Mouse (Mus musculus) adrenal gland, adult 18-20 months (tissue): ENCODE data around the gene Ppp1r14c. TPM values are rescaled to one million over a fixed set of nuclear protein-coding genes. Genes with fewer than 3 reads are reported as not detected.

Experiments used
- DNase-seq, 2 experiments: peaks; one replicate each; pipeline ENCODE4 v3.0.0; 2021 to 2022; ENCODE audit warnings: low spot score in 2 of 2
- long read RNA-seq, 2 experiments: library from polyadenylated mRNA; stranded (forward); transcript quantifications; one replicate each; pipeline ENCODE4 v2.0.0; 2021
- total RNA-seq, 2 experiments: library from RNA; stranded (reverse); gene quantifications; 1 replicate in 1 of 2; 2 replicates in 1 of 2; pipeline ENCODE4 v1.2.3; 2021

The Ppp1r14c gene
- 10 to 100 TPM in 1 of 2 experiments, 1 to 10 TPM in 1; 2.9 to 14.4 TPM for total RNA-seq
- long read RNA-seq, experiment 1, partial matches to known transcripts: 0 of 1 reads
- long read RNA-seq, experiment 1, other reads (novel, unspliced or antisense): 0 of 1 reads
- long read RNA-seq, experiment 2, transcript Ppp1r14c-201 (4 exons, 2,617 nt): major isoform, 100 of 105 reads
- long read RNA-seq, experiment 2, partial matches to known transcripts: 1 of 105 reads
- long read RNA-seq, experiment 2, other reads (novel, unspliced or antisense): 2 of 105 reads

DNA sequence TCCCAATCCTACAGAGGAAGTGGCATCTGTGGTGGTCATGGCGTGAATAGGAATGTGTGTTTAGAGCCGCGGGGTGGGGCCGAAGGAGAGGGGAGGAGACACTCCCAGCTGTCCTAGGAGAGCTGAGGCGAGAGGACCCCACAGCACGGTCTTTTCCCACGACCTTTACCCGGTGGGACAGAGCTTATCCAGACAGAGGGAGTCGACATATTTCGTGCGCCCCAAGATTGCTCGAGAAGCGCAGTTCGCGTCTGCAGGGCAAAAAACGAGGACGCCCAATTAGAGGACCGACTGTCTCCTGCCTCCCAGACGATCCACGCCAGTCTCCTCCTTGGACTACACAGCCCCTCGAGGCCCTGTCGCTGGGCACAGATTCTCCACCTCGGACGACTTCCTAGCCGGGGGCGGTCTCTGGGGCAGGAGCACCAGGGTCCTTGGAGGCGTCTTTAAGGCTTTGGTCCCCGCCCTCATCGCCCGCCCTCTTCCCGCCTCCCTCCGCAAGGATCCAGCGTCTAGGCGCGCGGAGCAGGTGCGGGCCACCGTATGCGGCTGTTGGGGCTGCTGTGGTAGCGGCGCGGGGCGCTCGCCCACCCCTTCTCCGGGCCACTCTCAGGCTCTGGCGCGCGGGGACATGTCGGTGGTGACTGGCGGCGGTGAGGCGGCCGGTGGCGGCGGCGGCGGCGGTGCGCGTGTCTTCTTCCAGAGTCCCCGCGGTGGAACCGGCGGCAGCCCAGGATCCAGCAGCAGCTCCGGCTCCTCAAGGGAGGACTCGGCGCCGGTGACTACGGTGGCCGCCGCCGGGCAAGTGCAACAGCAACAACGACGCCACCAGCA, at the start of gene Ppp1r14c:
TSS of gene Ppp1r14c (plus strand) at position 22 of the 834 bp plus-strand sequence.
- DNase-seq: peak; percentile 41 to 63

GRCm38 (mm10) chr10:3321406-3321805, 44.5 kb upstream of the Ppp1r14c start:
- DNase-seq: no peak

- peak; percentile 25 to 37 for DNase-seq
These were observed 40.4 kb upstream of the Ppp1r14c start for GRCm38 (mm10) chr10:3325447-3325846.

- peak; percentile 77 to 80 for DNase-seq
These were observed 33.0 kb upstream of the Ppp1r14c start for GRCm38 (mm10) chr10:3332880-3333279.

DNA sequence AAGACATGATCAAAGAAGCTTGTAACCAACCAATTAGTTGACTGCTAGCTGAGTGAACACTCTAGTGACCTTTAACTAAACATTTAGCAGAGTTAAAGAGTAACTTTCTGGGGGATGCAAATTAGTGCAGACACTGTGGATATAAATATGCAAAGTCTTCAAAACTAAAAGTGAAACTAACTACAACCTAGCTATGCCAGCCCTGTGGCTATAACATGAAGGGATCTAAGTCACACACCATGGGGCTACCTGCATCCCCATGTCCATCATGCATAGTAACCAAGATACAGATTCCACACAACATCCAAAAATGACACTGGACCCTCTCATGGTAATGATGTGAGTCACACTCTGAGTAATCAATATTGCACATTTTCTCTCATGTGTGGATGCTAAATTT, 31.3 kb upstream of the Ppp1r14c start:
- no peak for DNase-seq

DNA sequence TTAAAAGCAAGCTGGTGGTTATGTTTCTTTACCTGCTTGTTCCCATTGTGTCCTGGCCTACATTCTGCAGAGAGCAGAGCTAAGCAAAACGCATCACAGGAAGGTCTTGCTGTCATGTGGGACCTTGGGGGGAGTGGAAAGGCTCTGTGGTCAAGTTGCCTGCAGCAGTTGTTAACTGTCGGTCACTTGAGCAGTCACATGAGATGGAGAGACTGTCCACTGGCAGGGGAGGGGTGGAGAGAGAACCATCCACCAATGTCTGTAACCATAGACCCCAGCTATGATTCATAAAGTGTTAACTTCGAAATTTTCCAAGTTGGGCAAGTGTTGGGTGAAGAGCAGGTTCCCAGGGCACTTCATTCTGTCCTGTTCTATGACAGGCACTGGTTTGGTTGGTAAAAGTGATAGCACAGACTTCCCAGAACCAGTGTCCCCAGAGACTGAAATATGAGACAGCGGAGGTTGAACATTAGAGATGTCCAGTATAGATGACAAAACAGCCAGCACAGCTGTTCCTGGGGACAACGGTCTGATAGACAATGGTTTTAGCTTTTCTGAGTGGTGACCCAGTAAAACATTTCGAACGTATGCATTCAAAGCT, 29.0 kb upstream of the Ppp1r14c start:
- no peak for DNase-seq

DNA sequence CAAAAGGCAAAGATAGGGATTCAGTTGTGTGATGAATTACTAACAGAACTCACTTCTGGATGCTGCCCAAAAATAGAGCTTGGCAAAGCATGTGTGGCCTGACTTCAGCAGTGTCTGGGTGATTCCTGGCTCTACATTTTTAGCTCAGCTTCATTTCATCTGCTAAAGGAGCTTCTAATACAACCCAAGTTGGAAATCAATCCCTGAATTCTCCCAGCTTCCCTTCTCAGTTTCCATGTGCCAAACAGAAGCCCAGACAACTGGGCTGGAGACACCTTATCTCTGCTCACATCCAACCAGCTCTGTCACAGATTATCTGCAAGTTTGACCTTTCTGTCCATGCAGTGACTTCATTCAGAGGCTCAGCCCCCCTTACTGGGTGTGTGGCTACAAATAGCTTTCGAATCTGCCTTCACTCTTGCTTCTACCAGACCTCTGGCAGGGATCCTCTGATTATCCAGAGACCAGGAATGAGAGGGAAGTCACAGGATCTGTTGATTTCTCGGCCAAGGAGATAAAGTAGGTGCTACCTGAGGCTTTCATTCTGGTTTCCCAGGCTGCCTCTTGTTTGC, 28.4 kb upstream of the Ppp1r14c start:
- DNase-seq: no peak

DNA sequence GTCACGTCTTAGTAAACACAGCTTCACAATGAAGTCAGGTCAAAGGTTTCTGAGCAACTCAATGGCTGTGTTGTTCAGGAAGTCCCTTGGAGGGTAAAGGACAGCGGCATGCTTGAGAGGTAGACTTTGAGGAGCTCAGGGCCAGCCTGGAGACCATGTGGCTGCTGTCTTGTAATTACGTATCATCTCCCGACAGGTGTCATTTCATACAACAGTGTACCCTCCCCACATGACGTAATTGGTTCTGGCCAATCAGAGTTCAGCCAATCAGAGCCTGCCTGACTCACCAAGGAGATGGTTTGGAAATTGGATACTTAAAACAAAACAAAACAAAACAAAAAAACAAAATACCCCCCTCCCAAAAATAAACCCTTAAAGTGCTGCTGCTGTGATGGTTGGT, 20.2 kb upstream of the Ppp1r14c start:
- DNase-seq: no peak

GRCm38 (mm10) chr10:3359531-3359930, 6.3 kb upstream of the Ppp1r14c start:
- DNase-seq: no peak

DNA sequence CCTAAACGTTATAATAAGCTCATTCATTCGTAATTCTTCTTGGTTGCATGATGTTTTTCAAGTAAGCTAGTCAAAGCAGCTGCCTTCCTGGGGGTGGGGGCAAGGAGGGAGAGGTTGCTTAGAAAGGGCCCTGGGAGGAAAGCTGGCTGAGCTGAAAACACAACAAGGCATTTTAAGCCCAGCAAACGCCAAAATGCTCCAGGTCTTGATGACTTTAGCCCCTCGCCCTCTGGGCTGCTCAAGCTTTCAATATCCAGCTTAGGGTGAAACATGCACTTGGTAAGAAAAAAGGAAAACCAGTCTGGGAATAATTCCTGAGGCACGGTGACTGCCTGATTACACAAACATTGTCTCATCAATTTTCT, 204 bp upstream of the Ppp1r14c start:
- no peak for DNase-seq

- DNase-seq: peak; percentile 42 to 43
These were observed 1.1 kb downstream of the Ppp1r14c start for GRCm38 (mm10) chr10:3366870-3367431.

GRCm38 (mm10) chr10:3367440-3367839, 1.6 kb downstream of the Ppp1r14c start:
- DNase-seq: no peak

DNA sequence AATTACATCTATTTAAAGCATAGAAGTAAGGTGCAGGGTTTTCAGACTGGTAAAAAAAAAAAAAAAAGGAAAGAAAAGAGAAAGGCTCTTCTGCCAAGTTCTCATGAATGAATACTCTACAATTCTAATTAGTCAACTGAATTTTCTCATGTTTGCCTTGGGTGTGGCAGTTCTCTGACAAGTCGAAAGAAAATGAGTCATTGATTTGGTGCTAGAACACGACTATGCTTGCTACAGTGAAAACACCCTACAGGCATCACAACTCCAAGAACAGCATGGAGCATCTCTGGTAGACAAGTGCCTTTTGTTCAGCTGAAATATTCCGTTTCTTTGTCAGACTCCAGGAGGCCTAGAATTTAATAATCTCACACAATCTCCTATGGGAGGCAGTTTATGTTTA, 17.3 kb downstream of the Ppp1r14c start:
- no peak for DNase-seq

DNA sequence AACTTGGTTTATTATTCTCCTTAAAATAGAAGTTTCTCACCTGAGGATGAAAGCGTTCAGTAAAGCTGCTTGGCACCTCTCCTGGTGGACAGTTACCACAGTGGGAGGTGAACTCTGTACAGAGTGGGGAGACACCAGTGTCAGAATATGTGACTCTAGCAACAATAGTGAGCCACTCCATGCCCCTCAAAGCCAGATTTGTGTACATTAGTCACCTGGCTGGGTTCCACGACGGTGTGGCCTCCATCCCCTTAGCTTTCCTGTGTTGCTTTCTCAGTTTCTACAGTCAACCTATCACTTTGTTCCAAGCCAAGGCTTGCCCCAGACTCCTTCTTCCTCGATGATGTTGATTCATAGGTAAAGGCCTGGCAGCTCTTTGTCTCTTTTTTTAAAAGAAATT, 26.4 kb downstream of the Ppp1r14c start:
- no peak for DNase-seq

GRCm38 (mm10) chr10:3393548-3393947, 27.7 kb downstream of the Ppp1r14c start:
- no peak for DNase-seq

DNA sequence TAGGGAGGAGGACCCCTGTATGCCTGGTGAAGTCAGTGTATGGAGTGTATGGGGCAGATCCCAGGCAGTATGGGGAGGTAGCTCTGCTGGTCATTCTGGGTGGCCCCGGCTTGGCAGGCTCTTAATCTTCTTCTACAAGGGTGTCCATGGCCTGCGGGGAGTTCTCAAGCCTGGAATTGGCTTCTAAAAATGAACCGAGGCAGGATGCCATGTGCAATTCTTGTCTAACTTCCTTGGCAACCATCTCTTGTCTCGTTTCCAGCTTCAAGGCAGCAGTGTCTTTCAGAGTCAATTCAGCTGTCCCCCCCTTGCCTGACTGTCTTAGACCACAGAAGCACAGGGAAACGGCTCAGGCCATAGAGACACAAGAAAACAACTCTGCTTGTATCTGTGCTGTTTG, 28.3 kb downstream of the Ppp1r14c start:
- DNase-seq: no peak

DNA sequence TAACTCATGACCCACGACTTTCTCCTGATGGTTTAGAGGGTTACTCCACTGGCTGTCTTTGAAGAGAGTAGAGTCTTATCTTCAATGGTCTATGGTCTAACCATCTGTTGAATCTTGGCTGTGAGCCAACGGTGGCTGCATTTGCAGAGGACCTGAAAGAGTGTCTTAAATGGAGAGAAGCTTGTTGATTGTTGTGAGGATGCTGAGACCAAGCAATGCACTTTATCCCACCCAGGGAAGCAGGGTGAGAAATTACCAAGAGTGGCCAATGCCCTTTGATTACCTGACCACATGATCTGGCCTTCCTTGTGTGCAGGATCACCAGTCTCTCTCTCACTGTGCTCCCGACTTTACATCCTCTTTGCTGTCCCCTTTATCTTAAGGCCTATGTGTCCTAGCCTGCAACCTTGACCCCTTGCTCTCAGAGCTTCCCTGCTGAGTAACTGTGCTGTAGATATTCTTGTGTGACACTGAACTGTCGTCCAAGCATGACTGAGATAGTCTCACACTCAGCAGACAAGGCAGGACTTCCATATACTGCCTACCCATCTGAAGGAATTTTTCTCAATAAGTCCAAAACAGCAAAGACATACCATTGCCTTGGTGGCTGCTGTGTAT, 28.9 kb downstream of the Ppp1r14c start:
- no peak for DNase-seq

- DNase-seq: no peak
These were observed 29.6 kb downstream of the Ppp1r14c start for GRCm38 (mm10) chr10:3395341-3395931.

GRCm38 (mm10) chr10:3396008-3396795, 30.3 kb downstream of the Ppp1r14c start:
- DNase-seq: no peak

GRCm38 (mm10) chr10:3397406-3397805, 31.5 kb downstream of the Ppp1r14c start:
- no peak for DNase-seq
